Mouse (Mus musculus) testis, postnatal 10 days (tissue): ENCODE measurements around the gene Sqstm1.
"Not testable (repeated sequence)": the region's sequence is repeated elsewhere in the genome, so short reads cannot be mapped to it uniquely, and the experiment has no call there.

Experiments used
- DNase-seq: peaks from one replicate; pipeline ENCODE4 v3.0.0; 2021; ENCODE audit warnings: low spot score

Sqstm1 gene

DNA sequence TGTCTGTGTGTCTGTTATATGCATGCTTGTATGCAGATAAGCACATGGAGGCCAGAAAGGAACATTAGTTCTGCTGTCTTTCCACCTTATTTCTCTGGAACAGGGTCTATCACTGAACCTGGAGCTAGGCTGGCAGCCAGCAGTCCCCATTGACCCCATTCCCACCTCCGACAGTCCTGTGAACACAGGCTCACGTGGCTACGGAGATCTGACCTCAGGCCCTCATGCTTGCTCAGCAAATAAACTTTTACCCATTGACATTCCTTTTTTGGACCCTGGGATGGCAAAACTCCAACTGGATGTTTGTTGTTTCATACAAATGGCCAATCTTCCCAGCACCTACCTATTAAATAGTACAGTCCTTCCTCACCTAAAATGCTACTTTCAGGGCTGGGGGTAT lies 34.3 kb downstream of the Sqstm1 start:
- DNase-seq = no peak

GRCm38 (mm10) chr11:50174730-50175187 lies 35.9 kb downstream of the Sqstm1 start:
- DNase-seq = peak; percentile 98

- DNase-seq = not testable (repeated sequence)
Observed at GRCm38 (mm10) chr11:50174111-50174729, 36.4 kb downstream of the Sqstm1 start, which contains the start of gene Mrnip. Mrnip (plus strand) TSS chr11:50174444.

- DNase-seq = no peak
Observed at GRCm38 (mm10) chr11:50168352-50168751, 42.3 kb downstream of the Sqstm1 start.

- DNase-seq = no peak
Observed at GRCm38 (mm10) chr11:50162338-50163050, 48.1 kb downstream of the Sqstm1 start.

DNA sequence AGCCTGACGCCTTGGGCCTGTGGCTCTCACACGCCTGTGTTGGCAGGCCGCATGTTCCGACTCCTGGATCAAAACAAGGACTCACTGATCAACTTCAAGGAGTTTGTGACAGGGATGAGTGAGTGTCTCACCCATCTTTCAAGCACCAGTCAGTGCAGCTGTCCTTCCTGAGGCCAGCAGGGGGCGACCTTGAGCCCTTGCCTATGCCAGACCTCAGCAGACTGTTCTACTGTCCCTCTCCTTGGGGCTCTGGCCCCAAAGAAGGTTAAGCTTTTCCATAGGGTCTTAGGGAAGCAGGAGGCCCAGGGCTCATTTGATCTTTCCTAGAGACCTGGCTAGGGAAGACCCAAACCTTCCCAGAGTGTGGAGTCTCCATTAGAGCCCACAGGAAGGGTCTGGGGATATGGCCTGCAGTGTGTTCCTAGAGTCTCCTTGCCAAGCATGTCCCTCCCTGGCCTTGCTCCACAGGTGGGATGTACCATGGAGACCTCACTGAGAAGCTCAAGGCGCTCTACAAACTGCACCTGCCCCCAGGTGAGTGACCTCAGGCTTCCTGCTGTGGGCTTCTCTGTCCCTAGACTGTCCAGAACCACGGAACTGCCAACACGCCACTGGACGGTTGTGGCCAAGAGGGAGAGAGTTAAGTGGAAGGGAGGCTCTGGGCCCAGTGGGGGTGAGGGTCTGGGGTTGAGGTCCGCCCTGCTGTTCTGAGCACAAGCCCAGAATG lies 48.9 kb downstream of the Sqstm1 start:
- DNase-seq = peak; percentile 76

- DNase-seq = no peak
Observed at GRCm38 (mm10) chr11:50159347-50159746, 51.3 kb downstream of the Sqstm1 start.

- no peak for DNase-seq
Observed at GRCm38 (mm10) chr11:50158346-50158745, 52.3 kb downstream of the Sqstm1 start.

DNA sequence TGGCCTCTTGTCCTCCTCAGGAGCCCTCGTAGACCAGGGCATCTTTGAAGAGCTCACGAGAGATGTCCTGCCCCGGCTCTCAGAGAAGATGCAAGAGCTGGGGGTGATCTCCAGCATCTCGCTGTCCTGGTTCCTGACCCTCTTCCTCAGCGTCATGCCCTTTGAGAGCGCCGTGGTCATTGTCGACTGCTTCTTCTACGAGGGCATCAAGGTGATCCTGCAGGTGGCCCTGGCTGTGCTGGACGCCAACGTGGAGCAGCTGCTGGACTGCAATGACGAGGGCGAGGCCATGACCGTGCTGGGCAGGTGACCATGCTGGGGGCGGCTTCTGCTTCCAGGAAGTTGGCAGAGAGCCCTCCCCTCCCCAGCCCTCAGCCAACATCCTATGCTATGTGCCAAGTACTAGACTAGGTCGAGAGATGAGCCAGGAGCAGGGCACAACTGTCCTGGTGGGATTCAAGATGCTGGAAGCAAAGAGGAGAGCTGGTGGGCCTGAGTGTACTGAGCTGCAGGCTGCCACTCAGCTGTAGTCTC lies 53.8 kb downstream of the Sqstm1 start:
- no peak for DNase-seq

- DNase-seq = no peak
Observed at GRCm38 (mm10) chr11:50155785-50156184, 54.8 kb downstream of the Sqstm1 start.

DNA sequence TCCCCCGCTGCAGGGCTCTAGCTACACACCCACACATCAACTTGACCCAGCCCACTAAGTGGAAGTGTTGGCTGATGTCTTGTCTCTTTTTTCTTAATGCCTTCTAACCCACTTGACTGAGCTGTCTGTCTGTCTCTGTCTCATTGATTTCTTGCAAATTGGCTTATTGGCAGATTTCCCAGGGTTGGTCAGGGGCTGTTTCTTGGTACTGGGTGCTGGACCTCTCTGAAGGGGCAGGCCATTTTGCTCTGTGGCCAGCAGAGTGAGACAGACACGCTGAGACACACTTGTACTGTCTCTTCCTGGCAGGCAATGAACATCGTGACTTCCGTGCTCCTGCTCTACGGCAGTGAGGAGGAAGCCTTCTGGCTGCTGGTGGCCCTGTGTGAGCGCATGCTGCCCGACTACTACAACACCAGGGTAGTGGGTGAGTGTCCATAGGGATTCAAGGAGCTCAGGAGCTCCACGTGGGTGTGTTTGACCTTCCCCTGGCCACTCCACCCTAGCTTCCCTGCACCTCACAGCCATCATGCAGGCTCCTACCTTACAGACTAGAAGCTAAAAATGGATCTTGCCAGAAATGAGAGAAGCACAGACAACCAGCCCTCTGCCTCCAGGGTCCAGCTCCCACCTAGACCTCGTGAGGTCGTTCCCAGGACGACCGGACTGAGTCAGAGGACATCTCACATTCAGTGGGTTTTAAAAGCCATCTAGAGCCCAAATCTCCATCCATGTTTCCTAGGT lies 55.7 kb downstream of the Sqstm1 start:
- DNase-seq = no peak

DNA sequence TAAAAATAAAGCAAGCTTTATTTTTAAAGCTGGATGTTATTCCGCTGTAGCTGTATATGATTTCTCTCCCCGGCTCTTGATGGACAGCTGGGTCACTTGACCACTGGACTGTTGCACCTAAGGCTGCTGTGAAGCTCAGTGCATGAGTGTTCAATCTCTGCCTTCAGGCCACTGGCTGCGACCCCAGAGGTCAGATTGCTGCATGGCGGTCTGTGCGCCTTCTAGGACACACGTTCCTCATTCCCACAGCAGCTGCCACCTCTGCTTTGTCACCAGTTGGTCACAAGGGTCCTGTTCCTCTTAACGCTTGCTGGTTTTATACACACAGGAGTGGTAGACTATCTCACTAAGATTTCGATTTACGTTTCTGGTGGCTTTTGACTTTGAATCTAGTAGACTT lies 56.5 kb downstream of the Sqstm1 start:
- DNase-seq = no peak

- DNase-seq = no peak
Observed at GRCm38 (mm10) chr11:50151374-50151773, 59.3 kb downstream of the Sqstm1 start.

GRCm38 (mm10) chr11:50149603-50150150 lies 61.0 kb downstream of the Sqstm1 start:
- DNase-seq = no peak
